Mouse (Mus musculus) v-Abl transformed pro-B cells (cell line): ENCODE results near the gene Slc1a2.

Experiments used
- in situ Hi-C, 2 experiments: fragments of 400-800 bp; cut with MboI; formaldehyde crosslinking; loops; one replicate each; pipeline ENCODE4 v1.15.1; 2025; ENCODE audit not compliant: unreplicated experiment in 2 of 2

Slc1a2 gene

GRCm38 (mm10) chr2:102711511-102711910, 53.1 kb downstream of the Slc1a2 start:
- in situ Hi-C loops: no loop called here

- in situ Hi-C loops: no loop called here
Measured at GRCm38 (mm10) chr2:102712049-102712448, 53.6 kb downstream of the Slc1a2 start.

- in situ Hi-C loops: no loop called here
Measured at GRCm38 (mm10) chr2:102712678-102713628, 54.5 kb downstream of the Slc1a2 start.

- in situ Hi-C loops: no loop called here
Measured at GRCm38 (mm10) chr2:102714320-102714719, 55.9 kb downstream of the Slc1a2 start.

GRCm38 (mm10) chr2:102715754-102716153, 57.3 kb downstream of the Slc1a2 start:
- in situ Hi-C loops: no loop called here

- in situ Hi-C loops: no loop called here
Measured at GRCm38 (mm10) chr2:102721859-102722258, 63.4 kb downstream of the Slc1a2 start.

GRCm38 (mm10) chr2:102725054-102725453, 66.6 kb downstream of the Slc1a2 start:
- in situ Hi-C loops: no loop called here

- in situ Hi-C loops: no loop called here
Measured at GRCm38 (mm10) chr2:102730386-102730785, 71.9 kb downstream of the Slc1a2 start.

DNA sequence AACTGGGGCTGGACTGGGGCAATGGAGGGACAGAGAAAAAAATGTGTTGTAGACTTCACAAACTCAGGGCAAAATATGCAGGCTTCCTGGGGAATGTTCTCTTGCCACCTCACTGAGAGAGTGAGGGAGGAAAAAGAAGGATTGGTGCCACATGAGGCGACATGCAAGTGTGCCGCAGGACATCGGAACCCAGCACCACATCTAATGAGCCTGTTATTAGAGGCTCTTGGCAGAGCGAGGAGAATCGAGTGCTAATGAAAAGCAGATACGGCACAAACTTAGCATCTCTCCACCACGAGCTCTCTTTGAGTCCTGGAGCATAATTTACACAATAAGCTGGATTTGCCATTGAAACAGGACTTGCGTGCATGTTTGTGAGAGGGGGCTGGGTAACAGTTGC, 72.3 kb downstream of the Slc1a2 start:
- in situ Hi-C loops: no loop called here

DNA sequence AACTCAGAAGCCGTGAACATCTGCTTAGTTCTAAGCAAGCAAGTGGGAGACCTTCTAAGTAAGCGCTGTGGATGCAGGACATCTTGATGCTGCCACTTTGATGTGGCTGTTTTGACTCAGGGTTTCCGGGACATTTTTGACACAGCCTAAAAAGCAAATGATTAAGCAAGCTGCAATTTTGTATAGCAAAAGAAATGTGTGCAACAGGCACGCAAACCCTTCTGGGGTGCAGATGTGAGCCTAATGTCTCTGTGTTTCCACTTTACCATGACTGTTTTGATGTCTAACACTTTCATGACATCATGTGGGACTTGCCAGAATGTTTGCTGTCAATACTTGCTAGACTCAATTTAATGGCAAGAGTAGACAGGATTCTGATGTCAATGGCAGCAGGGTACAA, 74.7 kb downstream of the Slc1a2 start:
- in situ Hi-C loops: no loop called here

GRCm38 (mm10) chr2:102734055-102734454, 75.6 kb downstream of the Slc1a2 start:
- in situ Hi-C loops: no loop called here

DNA sequence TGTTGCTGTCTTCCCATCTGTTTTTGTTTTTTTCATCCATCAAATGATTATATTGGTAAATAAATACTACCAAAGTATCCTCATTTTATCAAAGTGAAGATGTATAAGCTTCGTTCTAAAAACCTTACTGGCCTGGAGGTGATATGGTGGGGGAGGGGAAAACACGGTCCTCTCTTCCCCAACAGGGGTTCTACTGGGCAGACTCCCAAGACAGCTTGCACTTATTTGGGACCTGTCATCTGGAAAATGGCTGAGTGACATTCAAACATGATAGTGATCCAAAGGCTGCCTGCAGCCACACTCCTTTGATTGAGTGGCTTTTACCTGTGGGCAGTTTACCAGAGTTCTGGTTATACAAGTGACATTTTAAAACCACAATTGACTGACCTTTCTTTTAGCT, 76.6 kb downstream of the Slc1a2 start:
- in situ Hi-C loops: no loop called here

GRCm38 (mm10) chr2:102735811-102736210, 77.4 kb downstream of the Slc1a2 start:
- in situ Hi-C loops: no loop called here

DNA sequence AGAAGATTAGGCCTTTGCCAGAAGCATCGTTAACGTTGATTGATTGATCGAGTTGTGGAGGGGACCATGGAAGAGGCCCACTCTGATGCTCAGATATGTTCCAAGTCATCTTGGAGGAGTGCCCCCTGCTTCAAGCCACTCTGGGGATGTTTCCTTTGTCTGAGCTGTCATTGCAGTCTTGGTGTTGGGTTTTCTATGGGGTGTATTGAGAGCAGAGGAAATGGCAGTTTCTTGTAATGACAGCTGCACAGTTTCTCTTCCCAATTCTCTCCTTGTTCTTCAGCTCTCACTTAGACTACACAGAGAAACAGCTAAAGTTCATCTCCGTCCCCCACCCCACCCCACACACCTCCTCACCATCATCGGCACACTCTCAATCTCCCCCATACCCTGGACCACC, 78.0 kb downstream of the Slc1a2 start:
- in situ Hi-C loops: no loop called here

DNA sequence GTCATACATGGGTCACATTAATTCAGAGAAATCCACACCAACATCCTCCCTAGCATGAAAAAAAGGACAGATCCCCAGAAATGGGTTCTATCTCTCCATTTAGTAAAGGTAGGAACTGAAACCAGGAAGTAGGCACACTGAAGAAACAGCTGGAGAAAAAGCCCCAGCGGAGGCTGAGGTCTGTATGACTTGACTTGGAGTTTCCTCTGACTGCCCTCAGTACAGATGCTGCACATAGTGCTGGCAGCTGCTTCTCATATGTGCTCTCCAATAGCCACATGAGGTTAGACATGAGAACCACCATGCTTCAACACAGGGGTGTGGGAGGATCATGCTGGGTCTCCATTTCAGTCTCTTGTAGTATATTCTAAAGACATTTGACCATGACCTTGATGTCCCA, 80.4 kb downstream of the Slc1a2 start:
- in situ Hi-C loops: no loop called here

DNA sequence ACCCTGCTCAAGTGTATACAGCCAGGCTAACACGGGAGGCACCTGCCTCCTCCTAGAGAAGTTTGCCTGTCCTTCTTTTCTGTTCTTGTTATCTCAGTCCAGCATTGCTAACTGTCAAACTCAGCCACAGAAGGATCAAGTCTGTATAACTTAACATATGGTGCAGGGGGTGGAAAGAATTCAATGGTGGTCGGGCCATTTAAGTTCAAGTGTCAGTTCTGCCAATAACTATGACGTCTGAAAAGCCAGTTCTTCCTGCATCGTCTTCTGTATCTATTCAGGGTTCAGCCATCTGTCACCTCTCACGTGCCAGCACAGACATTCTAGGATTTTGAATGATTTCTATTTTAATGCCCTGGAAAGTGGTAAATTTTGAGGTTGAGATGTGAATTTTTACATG, 84.2 kb downstream of the Slc1a2 start:
- in situ Hi-C loops: no loop called here

DNA sequence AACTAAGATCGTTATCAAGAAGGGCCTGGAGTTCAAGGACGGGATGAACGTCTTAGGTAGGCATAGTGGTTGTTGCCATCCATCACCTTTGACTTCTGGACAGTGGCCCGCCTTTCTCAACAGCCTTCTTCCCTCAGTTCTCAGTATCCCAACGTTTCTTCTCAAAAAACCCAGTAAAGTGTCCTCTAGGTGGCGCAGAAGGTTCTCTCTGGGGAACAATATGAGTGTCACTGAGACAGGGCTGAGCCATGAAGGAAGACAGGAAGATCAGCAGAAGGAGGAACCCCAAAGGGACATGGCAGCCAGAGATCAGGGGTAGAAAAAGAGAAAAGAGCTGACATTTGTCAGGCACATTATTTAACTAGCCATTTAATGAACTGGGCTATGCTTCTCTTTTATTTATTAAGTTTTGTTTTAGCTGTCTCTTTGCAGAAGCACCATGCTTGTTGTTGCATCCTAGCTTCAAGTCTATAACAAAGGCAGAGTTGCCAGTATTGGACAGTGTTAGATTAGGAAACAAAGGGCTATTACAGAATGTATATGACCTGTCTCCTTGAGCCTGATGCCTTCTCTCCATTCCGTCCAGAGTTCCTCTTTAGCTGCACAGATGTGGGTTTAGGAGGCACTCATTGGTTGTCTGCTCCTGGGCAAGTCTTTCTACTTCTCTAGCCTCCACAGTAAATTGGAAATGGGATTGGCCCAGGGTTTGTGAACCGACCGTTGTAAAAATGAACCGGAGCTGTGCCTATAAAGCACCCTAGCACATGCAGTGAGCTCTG, 85.6 kb downstream of the Slc1a2 start:
- in situ Hi-C loops: no loop called here

DNA sequence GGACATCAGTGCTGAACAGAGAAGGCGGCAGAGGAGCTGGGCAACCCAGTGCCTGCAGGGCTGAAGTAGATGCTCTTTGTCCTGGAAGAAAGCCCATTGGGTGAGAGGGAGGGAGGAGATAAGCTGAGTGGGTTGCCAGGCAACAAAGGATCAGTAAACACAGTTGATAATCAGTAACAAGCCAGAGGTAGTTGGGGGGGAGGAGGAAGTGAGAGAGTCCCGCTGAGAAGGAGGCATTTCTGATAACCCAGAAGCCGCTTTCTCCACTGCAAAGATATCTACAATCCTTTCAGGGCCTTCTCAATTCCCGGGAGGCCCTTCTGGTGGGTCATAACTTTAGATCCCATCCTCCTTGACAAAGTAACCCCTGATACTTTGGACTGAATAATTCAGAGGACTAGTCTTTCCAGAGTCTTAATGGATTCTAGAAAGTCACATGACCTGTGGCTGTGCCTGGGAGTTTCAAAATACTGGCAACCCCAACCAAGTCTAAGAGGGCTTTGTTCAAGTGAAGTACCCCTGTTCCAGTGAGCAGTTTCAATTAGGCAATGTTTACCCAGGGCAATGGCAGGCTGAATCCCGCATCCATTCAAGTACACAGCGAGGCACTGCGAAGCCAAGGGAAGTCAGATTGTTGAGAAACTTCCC, 86.9 kb downstream of the Slc1a2 start:
- in situ Hi-C loops: no loop called here

DNA sequence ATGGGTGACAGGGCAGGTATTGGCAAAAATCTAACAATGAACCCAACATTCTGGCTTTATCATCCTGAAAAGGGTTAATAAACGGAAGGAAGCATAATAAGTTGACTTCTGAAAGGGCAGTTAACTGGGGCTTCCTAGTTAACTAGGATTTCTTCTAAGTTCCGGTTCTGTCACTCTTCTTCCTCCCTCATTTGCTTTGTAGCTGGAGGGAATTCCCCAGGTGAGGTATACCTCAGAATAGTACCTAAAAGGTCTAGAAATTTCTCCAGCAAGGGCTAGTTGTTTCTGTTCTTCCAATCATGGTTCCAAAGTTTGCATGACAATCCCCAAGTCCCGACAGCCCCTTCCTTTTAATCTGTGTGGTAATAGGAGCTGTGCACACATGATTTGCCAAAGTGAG, 89.3 kb downstream of the Slc1a2 start:
- in situ Hi-C loops: no loop called here

DNA sequence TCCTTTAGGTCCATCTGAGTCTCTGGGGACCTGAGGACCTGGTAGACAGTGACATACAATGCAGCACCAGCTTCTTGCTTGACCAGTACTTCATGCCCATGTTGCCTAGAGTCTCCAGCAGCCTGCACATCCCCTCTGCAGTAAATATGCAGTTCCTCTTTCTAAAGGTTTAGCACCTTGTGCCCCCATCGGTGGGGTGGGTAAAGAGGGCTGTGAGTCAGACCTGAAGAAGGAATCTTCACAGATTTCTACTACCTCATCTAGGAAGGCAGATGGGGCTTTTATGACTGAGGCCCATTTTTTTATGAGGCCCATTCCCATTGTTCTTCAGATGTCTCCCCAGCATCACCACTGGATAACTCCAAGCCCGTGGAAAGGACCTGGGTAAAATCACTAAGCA, 91.5 kb downstream of the Slc1a2 start:
- in situ Hi-C loops: no loop called here

DNA sequence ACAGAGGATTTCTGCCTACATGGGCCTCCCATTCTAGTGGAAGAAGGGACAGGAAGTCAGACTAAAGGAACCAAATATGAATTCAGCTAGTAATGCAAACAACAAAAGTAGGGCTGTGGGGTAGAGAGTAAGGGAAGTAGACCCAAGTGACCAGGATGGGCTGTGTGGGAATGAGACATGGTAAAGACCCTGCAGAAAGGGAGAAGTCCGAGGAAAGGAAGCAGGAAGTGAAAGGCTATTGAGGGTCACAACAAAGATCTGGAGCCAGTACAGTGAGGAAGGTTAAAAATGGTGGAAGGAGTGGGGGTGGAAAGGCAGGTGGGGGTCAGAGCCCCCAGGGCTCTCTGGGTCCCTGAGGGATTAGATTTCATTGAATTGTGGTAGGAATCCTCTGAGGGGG, 93.4 kb downstream of the Slc1a2 start:
- in situ Hi-C loops: no loop called here
